Mouse (Mus musculus) R1 (cell line): ENCODE measurements around the gene Nox3.
A peak's percentile ranks its signal among the peaks of the same experiment; 100 is the strongest.

ENCODE experiments used
- DNase-seq: peaks from one replicate; pipeline ENCODE4 v3.0.0-alpha.2; 2018; ENCODE audit warnings: low read depth, low spot score

Gene Nox3

GRCm38 (mm10) chr17:3696161-3696560 lies at the start of gene Nox3:
Gene Nox3, minus strand, starts transcription at chr17:3696261.
- no peak for DNase-seq

GRCm38 (mm10) chr17:3744402-3744801 lies 48.3 kb upstream of the Nox3 start:
- DNase-seq = no peak

- no peak for DNase-seq
Observed at GRCm38 (mm10) chr17:3736936-3737335, 40.9 kb upstream of the Nox3 start.

GRCm38 (mm10) chr17:3734286-3734685 lies 38.2 kb upstream of the Nox3 start:
- DNase-seq = no peak

GRCm38 (mm10) chr17:3705350-3705930 lies 9.4 kb upstream of the Nox3 start:
- no peak for DNase-seq

- DNase-seq = no peak
Observed at GRCm38 (mm10) chr17:3702320-3702719, 6.3 kb upstream of the Nox3 start.

GRCm38 (mm10) chr17:3692817-3693216 lies 3.2 kb downstream of the Nox3 start:
- no peak for DNase-seq

- DNase-seq = no peak
Observed at GRCm38 (mm10) chr17:3690499-3691258, 5.4 kb downstream of the Nox3 start.

- no peak for DNase-seq
Observed at GRCm38 (mm10) chr17:3683662-3684061, 12.4 kb downstream of the Nox3 start.

GRCm38 (mm10) chr17:3669226-3669625 lies 26.8 kb downstream of the Nox3 start:
- no peak for DNase-seq

- no peak for DNase-seq
Observed at GRCm38 (mm10) chr17:3667287-3667686, 28.8 kb downstream of the Nox3 start.

GRCm38 (mm10) chr17:3665321-3665720 lies 30.7 kb downstream of the Nox3 start:
- DNase-seq = no peak

- no peak for DNase-seq
Observed at GRCm38 (mm10) chr17:3659497-3659896, 36.6 kb downstream of the Nox3 start.

GRCm38 (mm10) chr17:3650377-3650776 lies 45.7 kb downstream of the Nox3 start:
- no peak for DNase-seq

- no peak for DNase-seq
Observed at GRCm38 (mm10) chr17:3643582-3643981, 52.5 kb downstream of the Nox3 start.

GRCm38 (mm10) chr17:3641456-3641855 lies 54.6 kb downstream of the Nox3 start:
- no peak for DNase-seq

- no peak for DNase-seq
Observed at GRCm38 (mm10) chr17:3638757-3639156, 57.3 kb downstream of the Nox3 start.

- no peak for DNase-seq
Observed at GRCm38 (mm10) chr17:3632501-3632900, 63.6 kb downstream of the Nox3 start.

GRCm38 (mm10) chr17:3616329-3617216 lies 79.5 kb downstream of the Nox3 start:
- peak; percentile 88 for DNase-seq

- no peak for DNase-seq
Observed at GRCm38 (mm10) chr17:3615553-3615952, 80.5 kb downstream of the Nox3 start.

GRCm38 (mm10) chr17:3611781-3612075 lies 84.3 kb downstream of the Nox3 start:
- no peak for DNase-seq

- no peak for DNase-seq
Observed at GRCm38 (mm10) chr17:3610928-3611780, 84.9 kb downstream of the Nox3 start.
